Mouse (Mus musculus): ENCODE data around the gene Ppp1r32. TPM values are rescaled to one million over a fixed set of nuclear protein-coding genes. Genes with fewer than 3 reads are reported as not detected.

The Ppp1r32 gene
- total RNA-seq (2021): 1 to 10 TPM; 1.9 to 4.7 TPM
- long read RNA-seq, partial matches to known transcripts: 0 of 3 reads
- long read RNA-seq, other reads (novel, unspliced or antisense): 1 of 3 reads

DNA sequence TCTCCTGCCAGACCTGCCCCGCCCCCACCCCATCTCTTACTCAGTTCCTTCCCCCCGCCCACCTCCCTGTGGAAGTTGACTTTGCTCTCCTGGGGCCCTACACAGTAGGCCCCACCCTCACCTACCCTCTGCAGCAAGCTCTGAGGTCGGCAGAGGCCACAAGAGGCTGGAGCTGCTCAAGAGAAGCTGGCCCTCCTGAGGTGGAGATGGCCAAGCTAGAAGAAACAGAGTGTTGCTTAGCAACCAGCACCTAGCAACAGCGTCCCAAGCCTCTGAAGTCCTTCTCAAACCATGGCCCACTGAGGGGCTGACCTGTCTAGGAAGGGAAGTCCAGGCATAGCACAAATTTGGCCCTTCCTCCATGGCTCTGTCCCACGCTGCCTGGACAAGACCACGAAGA, at the start of gene Ppp1r32:
TSS of gene Ppp1r32 (minus strand) at position 226 of the 400 bp plus-strand sequence.
- DNase-seq (ENCODE audit: low spot score in 2 of 2): no peak

DNA sequence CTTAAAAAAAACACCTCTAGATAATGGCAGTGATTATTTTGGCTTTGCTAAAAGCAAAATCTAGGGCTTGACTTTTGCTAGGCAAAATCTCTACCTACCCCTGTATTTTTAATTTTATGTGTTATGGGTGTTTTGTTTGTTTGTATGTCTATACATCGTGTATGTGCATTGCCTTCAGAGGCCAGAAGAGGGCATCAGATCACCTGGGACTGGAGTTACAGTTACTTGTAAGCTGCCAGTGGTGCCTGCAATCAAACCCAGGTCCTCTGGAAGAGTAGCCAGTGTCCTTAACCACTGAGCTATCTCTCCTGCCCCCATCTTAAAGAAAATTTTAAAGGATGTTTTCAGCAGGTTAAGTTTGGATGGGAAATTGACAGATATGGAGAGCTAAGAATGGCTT, 47.4 kb upstream of the Ppp1r32 start:
- no peak for DNase-seq (ENCODE audit: low spot score in 2 of 2)

DNA sequence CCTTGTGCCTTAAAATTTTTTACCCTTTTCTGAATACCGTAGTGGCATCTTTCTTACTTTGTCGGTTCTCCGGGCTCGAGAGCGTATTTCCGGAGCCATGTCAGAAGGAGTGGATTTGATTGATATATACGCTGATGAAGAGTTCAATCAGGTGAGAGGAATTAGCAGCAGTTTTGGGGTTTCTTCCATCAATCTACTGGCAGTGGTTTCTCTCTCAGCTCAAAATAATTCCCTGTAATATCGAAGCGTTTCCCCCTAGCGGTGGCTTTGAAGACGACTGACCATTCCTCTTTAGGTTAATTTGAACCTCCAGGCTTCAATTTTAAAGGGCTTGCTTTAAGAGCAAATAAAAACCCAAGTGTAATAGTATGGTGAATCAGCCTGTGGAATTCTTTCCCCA, 43.2 kb upstream of the Ppp1r32 start, which contains the start of gene Sdhaf2:
TSS of gene Sdhaf2 (minus strand) at position 233 of the 400 bp plus-strand sequence.
- peak; percentile 41 to 47 for DNase-seq (ENCODE audit: low spot score in 2 of 2)

DNA sequence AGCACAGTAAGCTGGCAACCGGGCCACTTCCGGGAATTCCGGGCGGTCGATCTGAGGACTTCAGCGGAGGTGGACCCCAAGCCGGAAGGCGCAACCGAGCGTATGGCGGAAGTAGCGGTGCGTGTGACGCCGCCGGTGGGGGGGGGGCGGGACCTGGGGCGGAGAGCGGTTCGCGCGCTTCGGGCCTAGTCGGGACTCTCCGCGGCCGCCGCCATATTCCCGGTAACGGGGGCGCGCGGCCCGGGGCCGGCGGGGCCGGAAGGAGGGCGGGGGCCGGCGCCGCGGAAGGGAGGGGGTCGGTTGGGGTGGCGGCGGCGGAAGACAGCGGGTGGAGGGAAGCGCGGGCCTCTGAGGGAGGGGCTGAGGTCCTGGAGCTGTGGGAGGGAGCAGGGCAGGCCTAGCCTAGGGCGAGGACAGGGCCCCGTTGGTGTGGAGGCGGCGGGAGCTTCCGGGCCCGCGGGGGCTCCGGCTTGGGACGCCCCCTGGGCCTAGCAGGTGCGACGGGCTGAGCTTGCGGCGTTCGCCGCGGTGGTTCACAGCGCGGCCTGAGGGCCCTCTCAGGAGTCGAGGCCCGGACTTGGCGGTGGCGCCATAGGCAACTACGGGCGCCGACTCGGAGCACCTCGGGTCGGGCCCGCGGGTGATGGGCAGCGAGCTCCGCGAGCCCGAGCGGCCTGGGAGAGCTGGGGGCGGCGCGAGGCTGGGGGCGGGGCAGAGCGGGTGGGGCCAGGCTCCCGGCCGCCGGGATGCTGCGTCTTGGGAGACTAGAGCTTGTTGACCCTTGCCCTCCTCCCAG, 42.6 kb upstream of the Ppp1r32 start, which contains the start of gene Cpsf7:
TSS of gene Cpsf7 (plus strand) at position 161 of the 796 bp plus-strand sequence.
- peak; percentile 83 to 87 for DNase-seq (ENCODE audit: low spot score in 2 of 2)

DNA sequence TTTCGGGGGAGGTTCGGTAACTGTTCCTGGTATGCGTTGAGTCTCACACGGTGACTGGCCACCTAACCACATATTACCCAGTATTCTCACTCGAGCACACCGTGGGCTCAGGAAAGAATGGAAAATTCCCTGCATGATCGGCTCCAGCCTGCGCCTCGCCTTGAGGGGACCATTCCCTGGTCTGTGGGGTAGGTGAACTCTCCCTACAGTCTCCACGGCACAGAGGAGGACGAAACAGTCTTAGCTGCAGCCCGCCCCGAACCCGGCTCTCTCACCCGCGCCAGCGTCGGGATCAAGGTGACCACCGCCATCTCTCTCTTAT, 42.0 kb upstream of the Ppp1r32 start:
- no peak for DNase-seq (ENCODE audit: low spot score in 2 of 2)

DNA sequence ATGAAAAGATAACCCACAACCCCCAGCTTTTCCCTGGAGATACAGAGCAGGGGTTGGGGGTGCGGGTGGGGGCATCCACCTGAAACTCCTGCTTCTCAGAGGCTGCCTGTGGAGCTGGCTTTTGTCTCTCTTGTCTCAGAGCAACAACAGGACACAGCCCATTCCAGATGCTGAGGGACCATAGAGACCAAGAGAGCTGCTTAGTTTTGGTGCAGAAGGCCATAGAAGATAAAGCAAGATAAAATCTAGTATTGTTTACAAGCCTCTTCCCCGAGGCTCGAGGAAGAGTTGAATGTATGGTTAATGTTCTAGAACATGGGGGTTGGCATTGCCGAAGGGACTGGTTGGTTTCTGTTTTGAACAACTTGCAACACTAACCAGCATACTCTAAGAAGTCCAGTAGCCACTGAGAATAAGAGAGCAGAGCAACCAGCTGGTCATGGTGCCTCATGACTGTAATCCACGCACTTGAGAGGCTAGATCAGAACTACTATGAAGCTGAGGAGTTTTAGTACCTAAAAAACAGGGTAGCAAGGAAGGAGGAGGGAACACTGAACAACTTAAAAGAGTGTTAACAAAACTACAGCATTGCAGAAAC, 40.9 kb upstream of the Ppp1r32 start:
- no peak for DNase-seq (ENCODE audit: low spot score in 2 of 2)

DNA sequence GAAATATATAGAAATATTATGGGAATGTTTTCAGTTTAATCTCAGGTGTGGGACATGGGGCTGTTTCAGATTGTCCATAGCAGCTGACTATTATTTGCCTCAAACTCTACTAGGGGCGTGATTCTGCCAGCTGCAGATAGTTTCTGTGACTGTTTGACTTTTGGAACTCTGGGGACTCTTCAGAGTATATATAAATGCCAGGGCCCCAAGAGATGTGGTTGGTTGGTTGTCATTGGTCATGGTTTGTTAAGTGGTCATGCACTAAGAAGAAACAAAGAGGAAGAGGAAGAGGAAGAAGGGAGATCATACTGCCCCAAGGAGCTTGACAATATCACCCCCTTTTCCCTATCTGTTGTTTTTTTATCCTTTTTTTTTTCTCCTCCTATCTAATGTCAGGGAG, 39.2 kb upstream of the Ppp1r32 start:
- DNase-seq (ENCODE audit: low spot score in 2 of 2): no peak

DNA sequence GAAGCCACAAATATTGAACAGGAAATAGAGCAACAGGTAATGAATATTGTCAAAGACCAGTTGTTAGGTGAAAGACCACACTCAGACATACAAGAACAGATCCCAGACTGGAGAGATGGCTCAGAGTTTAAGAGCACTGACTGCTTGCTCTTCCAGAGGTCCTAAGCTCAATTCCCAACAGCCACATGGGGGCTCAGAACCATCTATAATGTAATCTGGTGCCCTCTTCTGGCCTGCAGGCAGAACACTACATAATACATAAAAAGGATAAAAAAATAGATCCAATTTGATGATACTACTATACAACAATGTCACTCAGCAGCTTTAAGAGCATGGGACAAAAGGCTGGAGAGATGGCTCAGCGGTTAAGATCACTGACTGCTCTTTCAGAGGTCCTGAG, 37.6 kb upstream of the Ppp1r32 start:
- DNase-seq (ENCODE audit: low spot score in 2 of 2): no peak

DNA sequence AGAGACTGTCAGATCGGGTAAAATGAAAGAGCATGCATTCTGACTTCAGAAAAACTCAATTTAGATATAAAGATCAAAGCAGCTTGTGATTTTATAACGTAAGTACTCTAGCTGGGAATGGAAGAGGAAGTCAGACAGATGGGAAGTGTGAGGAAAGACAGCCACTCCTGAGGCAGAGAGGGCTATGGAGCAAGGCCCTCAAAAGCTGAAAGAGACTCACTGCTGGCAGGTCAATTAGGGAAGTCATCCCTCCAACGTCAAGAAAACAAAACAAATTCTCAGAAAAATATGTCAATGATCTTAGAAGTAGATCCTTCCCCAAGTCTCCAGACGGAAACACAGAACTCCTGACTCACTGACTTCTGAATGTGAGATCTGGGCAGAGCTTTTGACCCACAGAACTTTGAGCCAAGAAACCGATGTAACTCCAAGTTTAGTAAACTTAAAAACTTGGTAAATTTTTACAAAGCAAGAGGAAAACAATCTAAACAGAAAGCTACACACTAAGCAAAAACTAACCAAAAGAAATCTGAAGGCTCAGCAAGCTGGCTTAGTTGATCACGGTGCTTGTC, 28.1 kb upstream of the Ppp1r32 start:
- no peak for DNase-seq (ENCODE audit: low spot score in 2 of 2)

DNA sequence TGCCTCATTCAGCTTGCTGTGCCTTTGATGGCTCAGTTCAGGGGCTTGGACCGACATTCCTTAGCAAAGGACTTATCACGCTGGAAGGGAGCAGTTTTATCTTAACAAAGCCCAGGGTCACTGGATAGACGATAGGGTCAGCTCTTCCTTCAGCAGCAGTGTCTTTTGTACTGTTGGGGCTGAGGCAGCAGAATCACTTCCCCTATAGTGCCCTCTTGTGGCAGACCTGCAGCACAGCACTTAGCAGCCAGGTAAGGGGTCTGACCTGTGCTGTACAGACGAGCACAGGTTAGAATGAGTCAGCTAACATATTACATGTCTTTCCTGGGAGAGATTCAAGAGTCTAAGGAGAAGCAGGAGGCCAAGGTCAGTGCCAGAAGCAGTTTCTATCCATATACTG, 19.8 kb upstream of the Ppp1r32 start:
- DNase-seq (ENCODE audit: low spot score in 2 of 2): peak; percentile 40 to 44

DNA sequence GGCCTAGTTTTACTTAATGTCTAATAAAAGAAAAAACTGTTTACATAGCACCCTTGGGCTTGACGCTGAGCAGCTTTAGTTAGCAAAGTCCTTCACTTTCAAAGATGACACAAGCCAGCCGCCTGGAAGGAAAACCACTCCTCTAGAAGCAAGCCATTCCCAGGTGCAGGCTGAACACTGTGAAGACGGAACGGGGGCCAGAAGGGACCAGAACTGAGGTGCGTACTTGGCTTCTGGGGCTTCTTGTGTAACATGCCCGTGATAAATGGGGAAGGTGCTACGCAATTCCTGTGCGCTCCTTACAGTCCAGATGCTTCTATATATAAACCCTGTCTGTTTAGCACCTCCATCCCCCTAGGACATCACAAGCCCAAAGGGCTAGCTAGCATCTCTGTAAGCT, 17.9 kb upstream of the Ppp1r32 start:
- no peak for DNase-seq (ENCODE audit: low spot score in 2 of 2)

DNA sequence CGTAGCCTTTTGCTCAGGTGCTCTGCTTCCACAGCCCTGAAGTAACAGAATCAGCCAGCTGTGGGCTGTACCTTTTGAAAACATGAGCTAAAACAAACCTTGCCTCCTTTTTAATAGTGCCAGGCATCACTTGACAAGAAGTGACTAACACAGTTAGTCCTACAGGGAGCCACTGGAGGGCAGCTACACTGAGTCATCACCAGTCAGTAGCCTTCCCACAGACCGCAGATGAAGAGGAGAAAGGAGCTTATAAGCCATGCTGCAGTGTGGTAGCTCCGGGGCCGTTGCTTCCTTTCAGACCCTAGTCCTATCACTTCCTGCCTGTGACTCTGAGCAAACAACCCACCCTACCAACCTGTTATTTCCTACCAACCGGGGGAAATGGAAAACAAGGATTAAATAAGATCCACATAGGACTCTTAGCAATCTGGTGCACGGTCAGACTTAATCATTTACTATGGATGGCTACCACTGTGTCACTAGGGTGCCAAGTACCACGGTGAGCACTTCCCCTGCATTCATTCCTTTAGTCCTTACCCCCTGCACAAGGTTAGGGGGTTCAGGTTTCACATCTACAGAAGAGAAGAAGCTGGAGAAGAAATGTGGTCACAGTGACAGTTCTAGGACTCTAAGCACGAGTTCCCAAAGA, 14.9 kb upstream of the Ppp1r32 start:
- DNase-seq (ENCODE audit: low spot score in 2 of 2): no peak

DNA sequence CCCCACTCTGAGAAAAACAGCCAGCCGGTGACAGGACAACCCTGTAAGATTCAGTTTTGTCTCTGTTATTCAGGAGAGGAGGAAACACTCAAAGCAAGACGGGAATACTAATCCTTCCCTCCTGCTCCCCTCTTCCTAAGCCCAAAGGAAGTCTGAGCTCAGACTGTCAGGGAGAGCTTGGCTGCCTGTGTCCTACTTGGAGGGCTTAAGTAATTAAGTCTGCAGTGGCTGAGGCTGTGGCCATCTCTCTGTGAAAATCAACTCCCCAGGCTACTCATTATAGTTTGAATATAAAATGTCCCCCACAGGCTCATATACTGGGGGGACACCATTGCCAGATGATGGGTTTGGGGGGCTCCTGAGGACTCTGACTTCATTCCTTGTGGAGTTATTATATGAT, 14.2 kb upstream of the Ppp1r32 start:
- DNase-seq (ENCODE audit: low spot score in 2 of 2): no peak

DNA sequence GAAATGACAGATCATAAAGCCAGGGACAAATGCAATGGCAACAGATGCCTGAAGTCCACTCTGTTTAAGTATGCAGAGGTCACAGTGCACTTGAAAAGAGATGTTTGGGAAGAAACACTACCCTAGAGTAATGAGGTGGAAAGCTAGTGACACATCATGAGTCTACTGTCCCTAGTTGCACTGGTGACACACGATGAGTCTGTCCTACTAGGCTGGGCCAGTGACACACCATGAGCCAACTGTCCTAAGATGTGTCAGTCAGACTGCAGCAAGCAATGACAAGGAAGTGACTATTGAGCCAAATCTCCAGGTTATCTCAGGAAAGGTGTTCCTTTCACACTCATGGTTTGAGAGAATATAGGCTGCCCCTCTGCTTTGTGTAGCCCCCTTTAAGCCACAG, 12.9 kb upstream of the Ppp1r32 start:
- DNase-seq (ENCODE audit: low spot score in 2 of 2): no peak

DNA sequence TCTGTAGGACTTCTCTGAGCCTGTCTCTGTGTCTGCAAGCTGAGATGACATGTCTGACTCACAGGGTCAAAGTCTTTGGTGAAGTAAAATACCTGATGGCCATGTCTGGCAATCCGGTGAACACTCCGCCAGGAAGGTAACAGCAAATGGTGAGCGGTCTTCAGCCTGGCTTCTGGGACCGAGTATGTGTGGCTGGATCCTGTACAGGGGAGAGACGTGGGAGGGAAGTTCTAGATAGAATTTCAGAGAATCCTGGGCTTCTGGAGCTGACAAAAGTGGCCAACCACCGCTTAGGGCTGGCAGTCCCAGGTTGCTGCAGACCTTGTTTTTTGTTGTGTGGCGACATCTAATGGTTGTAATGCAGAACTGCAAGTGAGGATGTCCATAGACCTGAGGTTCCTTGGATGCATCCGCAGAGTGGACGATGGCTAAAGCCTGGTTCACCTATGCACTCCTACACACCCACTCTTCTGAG, 3.6 kb upstream of the Ppp1r32 start:
- DNase-seq (ENCODE audit: low spot score in 2 of 2): peak; percentile 61 to 69

DNA sequence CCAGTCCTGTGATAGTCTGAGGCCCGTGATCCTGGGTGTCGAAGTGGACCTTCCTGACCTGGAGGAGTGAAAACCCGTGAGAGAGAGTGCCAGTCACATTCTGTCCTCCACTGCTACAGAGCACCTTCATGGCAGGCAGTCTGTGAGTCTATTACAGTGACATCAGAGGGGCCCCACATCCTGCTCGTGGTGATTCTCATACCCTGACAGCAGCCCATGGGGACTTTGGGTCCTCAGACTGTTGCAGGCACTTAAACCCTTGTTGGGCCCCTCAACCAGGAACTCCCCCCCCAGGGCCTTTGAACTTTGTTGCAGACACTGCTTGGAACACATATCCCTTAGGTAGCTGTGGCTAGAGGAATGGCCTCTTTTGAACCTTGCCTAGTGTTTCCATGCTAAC, 3.2 kb downstream of the Ppp1r32 start:
- no peak for DNase-seq (ENCODE audit: low spot score in 2 of 2)

DNA sequence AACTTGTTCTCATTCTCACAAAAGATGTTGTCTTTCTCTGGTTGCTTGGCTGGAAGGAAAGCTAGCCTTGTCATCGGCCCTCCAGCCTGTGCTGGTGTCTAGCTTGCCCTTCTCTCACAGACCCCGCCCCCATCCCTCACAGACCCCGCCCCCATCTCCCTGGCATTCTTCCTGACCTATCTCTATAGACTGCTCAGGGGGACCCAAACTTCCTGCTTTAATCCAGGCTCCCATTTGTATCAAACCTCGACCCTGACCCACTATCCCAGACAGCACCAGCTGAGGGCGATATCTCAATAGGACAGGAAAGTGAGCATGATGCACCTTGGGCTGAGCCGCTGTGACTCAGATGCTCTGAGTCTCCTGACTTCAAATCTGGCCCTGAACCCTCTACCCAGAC, 8.9 kb downstream of the Ppp1r32 start:
- DNase-seq (ENCODE audit: low spot score in 2 of 2): no peak

DNA sequence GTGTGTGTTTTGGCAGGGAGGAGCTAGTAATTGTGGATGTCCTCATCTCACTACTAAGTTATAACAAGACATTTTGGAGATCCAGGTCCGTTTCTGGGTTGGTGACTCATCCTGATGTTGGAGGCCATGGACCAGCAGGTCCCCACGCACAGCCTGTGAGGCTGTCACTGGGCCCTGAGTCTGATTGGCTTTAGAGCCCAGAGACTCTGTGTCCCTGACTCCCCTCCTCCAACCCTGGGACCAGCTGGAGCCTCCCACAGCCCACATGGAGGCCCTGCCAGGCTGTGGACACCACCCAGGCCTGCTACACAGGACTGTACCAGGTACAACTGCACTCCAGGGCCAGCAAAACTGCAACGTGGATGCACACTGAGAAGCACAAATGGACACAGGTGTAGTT, 9.8 kb downstream of the Ppp1r32 start:
- DNase-seq (ENCODE audit: low spot score in 2 of 2): no peak

DNA sequence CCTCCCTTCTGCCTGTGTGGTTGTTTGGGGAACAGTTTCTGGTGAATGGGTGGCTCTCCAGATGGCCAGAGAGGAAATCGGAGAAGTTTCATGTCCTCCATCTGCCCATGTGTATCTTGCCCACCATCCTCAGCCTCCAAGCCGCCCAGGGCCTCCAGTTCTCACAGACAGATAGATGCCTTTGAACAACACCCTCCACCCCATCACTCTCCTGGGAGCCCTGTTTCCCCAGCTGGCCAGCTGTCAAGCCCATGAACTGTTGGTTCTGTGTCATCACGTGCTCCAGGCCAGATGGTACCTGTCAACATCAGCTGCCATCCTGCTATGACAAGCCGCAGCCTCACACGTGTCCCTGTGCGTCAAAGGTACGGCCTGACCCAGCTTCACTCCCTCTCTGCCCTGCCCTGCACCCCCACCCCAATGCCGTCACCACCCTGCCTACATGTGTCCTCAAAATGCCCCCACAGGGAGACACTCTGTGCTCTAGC, 13.5 kb downstream of the Ppp1r32 start:
- peak; percentile 47 to 49 for DNase-seq (ENCODE audit: low spot score in 2 of 2)

DNA sequence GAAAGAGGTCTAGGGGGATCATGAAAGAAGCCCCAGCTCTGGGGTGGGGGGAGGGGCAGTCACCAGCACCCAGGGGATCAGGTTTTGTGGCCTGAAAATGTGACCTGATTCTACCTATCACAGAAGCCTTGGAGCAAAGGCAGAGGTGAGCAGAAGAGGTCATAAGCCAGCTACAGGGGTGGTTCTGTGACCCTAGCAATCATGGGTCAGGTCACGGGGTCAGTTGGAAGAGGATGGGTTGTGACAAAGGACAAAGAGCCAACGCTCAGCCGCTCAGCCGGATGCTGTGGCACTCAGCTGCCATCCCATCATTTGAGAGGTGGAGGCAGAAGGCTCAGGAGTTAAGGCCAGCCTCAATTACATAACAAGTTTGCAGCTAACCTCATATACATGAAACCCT, 18.3 kb downstream of the Ppp1r32 start:
- DNase-seq (ENCODE audit: low spot score in 2 of 2): no peak

DNA sequence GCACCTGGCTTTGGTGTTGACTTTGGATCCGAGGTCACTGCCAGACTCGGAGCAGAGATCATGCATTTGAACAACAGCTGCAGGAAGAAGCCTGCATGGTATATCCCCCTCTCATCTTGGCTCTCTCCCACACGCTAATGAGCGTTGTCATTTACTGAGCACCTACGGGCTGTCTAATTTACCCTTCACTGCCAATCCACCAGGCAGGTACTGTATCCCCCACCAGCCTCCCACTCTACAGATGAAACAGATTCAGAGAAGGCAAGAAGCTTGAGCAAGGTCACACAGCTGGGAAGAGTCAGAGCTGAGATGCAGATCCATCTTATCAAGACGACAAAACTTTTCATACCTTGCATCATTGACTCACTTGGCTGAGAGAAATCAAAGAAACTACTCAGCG, 21.1 kb downstream of the Ppp1r32 start:
- no peak for DNase-seq (ENCODE audit: low spot score in 2 of 2)

DNA sequence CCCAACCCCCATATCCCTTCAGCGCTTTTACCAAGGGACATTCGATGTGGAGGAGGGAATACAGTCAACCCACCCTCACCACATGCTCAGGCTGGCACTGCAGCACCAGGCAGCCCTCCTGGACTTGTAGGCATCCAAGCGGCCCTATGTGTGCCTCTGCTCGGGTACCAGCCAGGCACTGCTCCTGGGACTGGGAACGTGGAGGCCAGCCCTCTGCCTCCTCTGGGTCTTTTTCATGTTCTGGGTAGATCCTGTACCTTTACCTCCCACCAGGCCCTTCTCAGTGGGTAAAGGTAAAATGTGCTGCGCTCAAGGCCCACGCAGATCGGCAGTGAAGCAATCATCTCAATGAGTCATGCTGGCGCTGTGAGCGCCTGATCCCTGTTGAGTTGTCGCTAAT, 22.8 kb downstream of the Ppp1r32 start:
- no peak for DNase-seq (ENCODE audit: low spot score in 2 of 2)

All from layer of hippocampus, postnatal 10 days (tissue).